In the genomic region with DNA sequence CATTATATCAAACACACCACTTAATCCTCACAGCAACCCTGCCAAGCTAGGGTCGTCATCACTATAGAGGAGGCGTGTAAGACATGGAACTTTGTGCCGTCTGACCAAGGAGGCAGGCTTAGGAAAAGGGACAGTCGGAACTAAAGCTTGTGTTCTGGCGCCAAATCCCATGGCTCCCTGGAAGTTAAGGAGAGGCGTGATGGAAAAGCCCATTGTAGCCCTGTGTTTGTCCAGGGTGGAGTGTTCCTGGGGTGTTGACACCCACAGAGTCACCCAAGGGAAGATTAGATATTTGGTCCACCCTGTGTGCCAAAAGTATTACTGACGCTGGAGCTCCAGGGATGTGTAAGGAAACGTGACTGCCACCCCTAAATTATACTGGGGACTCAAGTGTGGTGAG, we compare ENCODE assay signal across 25 mouse cellular contexts. TPM values are rescaled to one million over a fixed set of nuclear protein-coding genes. Genes with fewer than 3 reads are reported as not detected.
DNase-seq lines count a peak whose midpoint lies in the region; ATAC-seq lines count a peak whose summit lies in the region.
"Had no signal": no experiment of that assay in that cellular context is flagged by ENCODE, and none has a peak within 500 bp of the region (broad histone marks: within the 10 kb centered on the region; RNA-seq: fewer than 3 reads in every experiment).

No protein-coding gene starts in this region.

- DNase-seq in heart, postnatal 36 days = no peak
- peak; percentile 42 for DNase-seq in heart, postnatal 4 days
- no peak for DNase-seq in hindbrain, embryonic 14.5 days (ENCODE audit: low spot score)
- DNase-seq: adrenal gland, postnatal 10 days; adrenal gland, postnatal 36 days; B cell, adult 2 months; cerebellum, adult 18-20 months; cerebellum, adult 9-10 months; cerebellum, postnatal 14 days; gastrocnemius, postnatal 10 days; gastrocnemius, postnatal 36 days; kidney, adult 18-20 months had no signal

- WGBS in heart, embryonic 14.5 days = 54% methylated on average over 8 of the region's 8 CpGs
- 75% methylated on average over 8 of the region's 8 CpGs for WGBS in heart, embryonic 11.5 days (ENCODE audit: insufficient replicate concordance)
- WGBS in stomach, embryonic 16.5 days = 66% methylated on average over 8 of the region's 8 CpGs
- WGBS in hindbrain, embryonic 14.5 days = 95% methylated on average over 8 of the region's 8 CpGs

- H3K27me3 ChIP-seq in heart, embryonic 14.5 days (ENCODE audit: control insufficient read depth, insufficient read depth, low read length) = no peaks in the 10 kb centered on the region
- H3K27me3 ChIP-seq in heart, embryonic 11.5 days (ENCODE audit: control insufficient read depth, insufficient read depth, low read length) = no peaks in the 10 kb centered on the region
- H3K27me3 ChIP-seq in stomach, embryonic 16.5 days (ENCODE audit: control insufficient read depth, insufficient read depth, low read length) = no peaks in the 10 kb centered on the region
- no peaks in the 10 kb centered on the region for H3K27me3 ChIP-seq in hindbrain, embryonic 14.5 days (ENCODE audit: control insufficient read depth, insufficient read depth, low read length)
- H3K27me3 ChIP-seq: CH12.LX; forebrain, embryonic 13.5 days; heart, embryonic 15.5 days; hindbrain, embryonic 12.5 days; Patski had no signal

- H3K36me3 ChIP-seq in heart, embryonic 14.5 days (ENCODE audit: control insufficient read depth, insufficient read depth, low read length) = peaks cover 99% of the 10 kb centered on the region
- peaks cover 8% of the 10 kb centered on the region; the same call in 1 of the 2 replicates for H3K36me3 ChIP-seq in heart, embryonic 11.5 days (ENCODE audit: control insufficient read depth, insufficient read depth, low read length)
- no peaks in the 10 kb centered on the region for H3K36me3 ChIP-seq in stomach, embryonic 16.5 days (ENCODE audit: control insufficient read depth, insufficient read depth, low read length)
- H3K36me3 ChIP-seq in hindbrain, embryonic 14.5 days (replicated peaks; ENCODE audit: control insufficient read depth, insufficient read depth) = no peaks in the 10 kb centered on the region
- H3K36me3 ChIP-seq: forebrain, embryonic 10.5 days; G1E; hindbrain, embryonic 12.5 days had no signal

- intact Hi-C loops in heart, postnatal 36 days (cut with DNase I) = loop anchor here (5.0 kb wide), 1 partner anchor 83 kb away; no protein-coding TSS in a partner anchor

- peaks cover 0 to 18% of the 10 kb centered on the region in 2 experiments; a peak in 2 of 4 replicates for H3K4me1 ChIP-seq in heart, embryonic 14.5 days (ENCODE audit: control insufficient read depth in 2 of 2, insufficient read depth in 2 of 2, low read length in 2 of 2)
- H3K4me1 ChIP-seq in heart, embryonic 11.5 days (ENCODE audit: control insufficient read depth, insufficient read depth, low read length) = peaks cover 11% of the 10 kb centered on the region
- H3K4me1 ChIP-seq in stomach, embryonic 16.5 days (ENCODE audit: control insufficient read depth, insufficient read depth, low read length) = 0 out of 2 replicates have a peak, but pooled peaks cover 10% of the 10 kb centered on the region
- 0 out of 2 replicates have a peak, but pooled peaks cover 6% of the 10 kb centered on the region for H3K4me1 ChIP-seq in hindbrain, embryonic 14.5 days (replicated peaks; ENCODE audit: control insufficient read depth, insufficient read depth, low read length)
- H3K4me1 ChIP-seq: hindbrain, embryonic 12.5 days had no signal

- H3K4me2 ChIP-seq in heart, embryonic 14.5 days (ENCODE audit: low read length) = no peak overlapping the region
- no peak overlapping the region for H3K4me2 ChIP-seq in heart, embryonic 11.5 days
- H3K4me2 ChIP-seq in stomach, embryonic 16.5 days (ENCODE audit: low read depth, low read length) = no peak overlapping the region
- H3K4me2 ChIP-seq in hindbrain, embryonic 14.5 days (replicated peaks) = no peak overlapping the region
- H3K4me2 ChIP-seq: forebrain, embryonic 13.5 days; heart, embryonic 15.5 days; hindbrain, embryonic 12.5 days had no signal

- no peak overlapping the region for H3K9ac ChIP-seq in heart, embryonic 14.5 days (ENCODE audit: low read length)
- no peak overlapping the region for H3K9ac ChIP-seq in heart, embryonic 11.5 days (ENCODE audit: low read depth, low read length)
- no peak overlapping the region for H3K9ac ChIP-seq in stomach, embryonic 16.5 days (ENCODE audit: low read length)
- H3K9ac ChIP-seq in hindbrain, embryonic 14.5 days = no peak overlapping the region
- H3K9ac ChIP-seq: forebrain, embryonic 13.5 days; heart, embryonic 15.5 days; hindbrain, embryonic 12.5 days had no signal

- H3K27ac ChIP-seq in heart, embryonic 14.5 days (replicated peaks in 1 of 2; ENCODE audit: control insufficient read depth in 1 of 2, insufficient read depth in 1 of 2, low read depth in 2 of 2, low read length in 2 of 2) = no peak overlapping the region
- H3K27ac ChIP-seq in heart, embryonic 11.5 days (ENCODE audit: low read depth, low read length) = no peak overlapping the region
- no peak overlapping the region for H3K27ac ChIP-seq in stomach, embryonic 16.5 days (ENCODE audit: low read length)
- no peak overlapping the region for H3K27ac ChIP-seq in hindbrain, embryonic 14.5 days
- H3K27ac ChIP-seq: forebrain, embryonic 10.5 days; forebrain, embryonic 13.5 days; heart, embryonic 15.5 days; hindbrain, embryonic 12.5 days had no signal

- no peaks in the 10 kb centered on the region for H3K9me3 ChIP-seq in heart, embryonic 14.5 days (ENCODE audit: control insufficient read depth, low read length)
- H3K9me3 ChIP-seq in heart, embryonic 11.5 days (replicated peaks; ENCODE audit: control insufficient read depth, low read length) = no peaks in the 10 kb centered on the region
- no peaks in the 10 kb centered on the region for H3K9me3 ChIP-seq in stomach, embryonic 16.5 days (replicated peaks; ENCODE audit: control insufficient read depth, low read length)
- H3K9me3 ChIP-seq in hindbrain, embryonic 14.5 days (ENCODE audit: control insufficient read depth, low read length) = no peaks in the 10 kb centered on the region
- H3K9me3 ChIP-seq: forebrain, embryonic 10.5 days; forebrain, embryonic 13.5 days; G1E; heart, embryonic 15.5 days; hindbrain, embryonic 12.5 days had no signal

- no peak overlapping the region for H3K4me3 ChIP-seq in heart, embryonic 14.5 days (ENCODE audit: control insufficient read depth in 1 of 2, insufficient read depth in 1 of 2, low read depth in 1 of 2, low read length in 2 of 2)
- no peak overlapping the region for H3K4me3 ChIP-seq in heart, embryonic 11.5 days (ENCODE audit: low read depth, low read length)
- no peak overlapping the region for H3K4me3 ChIP-seq in stomach, embryonic 16.5 days (replicated peaks; ENCODE audit: low read length)
- H3K4me3 ChIP-seq in hindbrain, embryonic 14.5 days (replicated peaks; ENCODE audit: low read length) = no peak overlapping the region
- H3K4me3 ChIP-seq: forebrain, embryonic 10.5 days; forebrain, embryonic 13.5 days; heart, embryonic 15.5 days; hindbrain, embryonic 12.5 days had no signal

- 0 out of 2 replicates have a peak, but pooled peaks have one; percentile 20 for ATAC-seq in heart, embryonic 14.5 days (ENCODE audit: insufficient number of reproducible peaks, insufficient read depth, low FRiP score, low read depth)
- no peak for ATAC-seq in heart, embryonic 11.5 days (replicated peaks; ENCODE audit: insufficient number of reproducible peaks, low FRiP score, low TSS enrichment)
- peak; percentile 43 for ATAC-seq in stomach, embryonic 16.5 days (ENCODE audit: insufficient read depth, low FRiP score)
- ATAC-seq in hindbrain, embryonic 14.5 days (ENCODE audit: low FRiP score) = no peak
- ATAC-seq: forebrain, embryonic 13.5 days; forebrain, embryonic 16.5 days; hindbrain, embryonic 16.5 days; intestine, embryonic 16.5 days; Patski had no signal

RNA-seq across cellular contexts. Expression of a gene that starts 48.1 kb away (rescaled TPM):
- 39.6 and 45.6 TPM in 2 replicates for polyA plus RNA-seq in heart, embryonic 14.5 days (2014; fragmentation: Nextera tagmentation; extraction: Ambion mirVana)
- 10 to 100 TPM; 23.1 to 27.5 TPM for total RNA-seq in heart, postnatal 36 days (2021)
- 10 to 100 TPM; 19.9 to 22.3 TPM for total RNA-seq in heart, postnatal 4 days (2021)
- polyA plus RNA-seq in heart, embryonic 11.5 days (2014; fragmentation: Nextera tagmentation; extraction: Ambion mirVana) = 38.0 and 41.3 TPM in 2 replicates
- polyA plus RNA-seq in stomach, embryonic 16.5 days (2015; fragmentation: Nextera tagmentation; extraction: Ambion mirVana) = 94.1 and 101 TPM in 2 replicates
- polyA plus RNA-seq in hindbrain, embryonic 14.5 days (2014; fragmentation: Nextera tagmentation; extraction: Ambion mirVana) = 51.8 and 58.0 TPM in 2 replicates

Comparison
In these comparisons a context has a peak if more than half of its experiments do, and no peak if none do; other contexts are left out.
1. ATAC-seq: peak in heart, embryonic 14.5 days (single experiment) and stomach, embryonic 16.5 days (single experiment); none in heart, embryonic 11.5 days (single experiment) and hindbrain, embryonic 14.5 days (single experiment).